19 mouse cellular contexts compared by ENCODE assay signal in genomic region chr13:25106740-25107139, GRCm38 (mm10). TPM values are rescaled to one million over a fixed set of nuclear protein-coding genes. Genes with fewer than 3 reads are reported as not detected.
DNase-seq lines count a peak whose midpoint lies in the region; ATAC-seq and TF ChIP-seq lines count a peak whose summit lies in the region.
"Had no signal": no experiment of that assay in that cellular context is flagged by ENCODE, and none has a peak within 500 bp of the region (broad histone marks: within the 10 kb centered on the region; RNA-seq: fewer than 3 reads in every experiment).

No protein-coding gene starts in this region.

- 48% methylated on average over 5 of the region's 5 CpGs for WGBS in heart, adult 2 months
- WGBS in heart, embryonic 11.5 days (ENCODE audit: insufficient replicate concordance): 53% methylated on average over 5 of the region's 5 CpGs
- 35% methylated on average over 5 of the region's 5 CpGs for WGBS in heart, embryonic 16.5 days
- 83% methylated on average over 5 of the region's 5 CpGs for WGBS in forebrain, embryonic 14.5 days

- no peak for ATAC-seq in heart, embryonic 11.5 days (replicated peaks; ENCODE audit: insufficient number of reproducible peaks, low FRiP score, low TSS enrichment)
- ATAC-seq in heart, embryonic 16.5 days (replicated peaks; ENCODE audit: extremely low read depth, insufficient read depth, low FRiP score): peak; percentile 58; the same call in 1 of the 2 replicates
- ATAC-seq in forebrain, embryonic 14.5 days: no peak
- ATAC-seq: CD4-positive, CD25-positive, alpha-beta regulatory T cell, adult 4 months; forebrain, embryonic 16.5 days; lung, postnatal 0 days had no signal

- no peak overlapping the region for H3K9ac ChIP-seq in heart, adult 2 months (ENCODE audit: low read depth, low read length)
- no peak overlapping the region for H3K9ac ChIP-seq in heart, embryonic 11.5 days (ENCODE audit: low read depth, low read length)
- H3K9ac ChIP-seq in heart, embryonic 16.5 days (ENCODE audit: low read length): no peak overlapping the region
- no peak overlapping the region for H3K9ac ChIP-seq in forebrain, embryonic 14.5 days (ENCODE audit: low read length)
- H3K9ac ChIP-seq: embryonic facial prominence, embryonic 13.5 days; hindbrain, embryonic 12.5 days had no signal

- H3K9me3 ChIP-seq in heart, embryonic 11.5 days (replicated peaks; ENCODE audit: control insufficient read depth, low read length): no peaks in the 10 kb centered on the region
- no peaks in the 10 kb centered on the region for H3K9me3 ChIP-seq in heart, embryonic 16.5 days (replicated peaks; ENCODE audit: control insufficient read depth, low read length)
- H3K9me3 ChIP-seq in forebrain, embryonic 14.5 days (replicated peaks; ENCODE audit: control insufficient read depth, low read length): no peaks in the 10 kb centered on the region
- H3K9me3 ChIP-seq: embryonic facial prominence, embryonic 13.5 days; hindbrain, embryonic 12.5 days had no signal

- no peak for TF ChIP-seq POLR2A in heart, adult 2 months (IDR thresholded peaks at IDR 0.05; ENCODE audit: insufficient read depth, low read depth, low read length)

- no peak overlapping the region for H3K4me2 ChIP-seq in heart, embryonic 11.5 days
- H3K4me2 ChIP-seq in heart, embryonic 16.5 days (ENCODE audit: low read depth, low read length): no peak overlapping the region
- H3K4me2 ChIP-seq in forebrain, embryonic 14.5 days (ENCODE audit: low read length): no peak overlapping the region
- H3K4me2 ChIP-seq: embryonic facial prominence, embryonic 13.5 days; hindbrain, embryonic 12.5 days; midbrain, embryonic 11.5 days had no signal

- no peak for TF ChIP-seq CTCF in heart, adult 2 months (IDR thresholded peaks at IDR 0.05)

- DNase-seq in heart, adult 2 months: peak in 1 of 2 experiments; percentile 23
- peak; percentile 58 to 69 for DNase-seq in kidney, adult 8-10 months
- DNase-seq in kidney, postnatal 14 days: peak; percentile 78
- no peak for DNase-seq in cerebellum, postnatal 10 days
- no peak for DNase-seq in forebrain, embryonic 14.5 days (ENCODE audit: low spot score)
- no peak for DNase-seq in retina, postnatal 1 day
- DNase-seq: adrenal gland, postnatal 25 days; cerebellum, adult 11 months; cerebellum, postnatal 14 days; right cerebral cortex, postnatal 4 days; thymus, postnatal 14 days had no signal

- H3K4me1 ChIP-seq in heart, adult 2 months (ENCODE audit: control insufficient read depth, insufficient read depth, low read length): no peaks in the 10 kb centered on the region
- H3K4me1 ChIP-seq in heart, embryonic 11.5 days (ENCODE audit: control insufficient read depth, insufficient read depth, low read length): no peaks in the 10 kb centered on the region
- peaks cover 3% of the 10 kb centered on the region; the same call in 1 of the 2 replicates for H3K4me1 ChIP-seq in heart, embryonic 16.5 days (ENCODE audit: control insufficient read depth, insufficient read depth, low read length)
- H3K4me1 ChIP-seq in forebrain, embryonic 14.5 days (ENCODE audit: control insufficient read depth, insufficient read depth, low read length): no peaks in the 10 kb centered on the region
- H3K4me1 ChIP-seq: hindbrain, embryonic 12.5 days had no signal

- H3K27me3 ChIP-seq in heart, adult 2 months (ENCODE audit: control insufficient read depth, insufficient read depth, low read length): no peaks in the 10 kb centered on the region
- H3K27me3 ChIP-seq in heart, embryonic 11.5 days (ENCODE audit: control insufficient read depth, insufficient read depth, low read length): no peaks in the 10 kb centered on the region
- H3K27me3 ChIP-seq in heart, embryonic 16.5 days (ENCODE audit: control insufficient read depth, insufficient read depth, low read length): no peaks in the 10 kb centered on the region
- H3K27me3 ChIP-seq in forebrain, embryonic 14.5 days (replicated peaks; ENCODE audit: control insufficient read depth, insufficient read depth, low read length): no peaks in the 10 kb centered on the region
- H3K27me3 ChIP-seq: embryonic facial prominence, embryonic 13.5 days; hindbrain, embryonic 12.5 days had no signal

- TF ChIP-seq EP300 in heart, adult 2 months (IDR thresholded peaks at IDR 0.05; ENCODE audit: insufficient read depth, low read depth, low read length): no peak

- H3K4me3 ChIP-seq in heart, adult 2 months: no peak overlapping the region
- H3K4me3 ChIP-seq in heart, embryonic 11.5 days (ENCODE audit: low read depth, low read length): no peak overlapping the region
- no peak overlapping the region for H3K4me3 ChIP-seq in heart, embryonic 16.5 days (ENCODE audit: low read length)
- H3K4me3 ChIP-seq in forebrain, embryonic 14.5 days (ENCODE audit: low read depth, low read length): no peak overlapping the region
- H3K4me3 ChIP-seq: embryonic facial prominence, embryonic 13.5 days; hindbrain, embryonic 12.5 days had no signal

- H3K36me3 ChIP-seq in heart, adult 2 months (ENCODE audit: control insufficient read depth, insufficient read depth, low read length): no peaks in the 10 kb centered on the region
- no peaks in the 10 kb centered on the region for H3K36me3 ChIP-seq in heart, embryonic 11.5 days (ENCODE audit: control insufficient read depth, insufficient read depth, low read length)
- no peaks in the 10 kb centered on the region for H3K36me3 ChIP-seq in heart, embryonic 16.5 days (ENCODE audit: control insufficient read depth, insufficient read depth)
- H3K36me3 ChIP-seq in forebrain, embryonic 14.5 days (ENCODE audit: control insufficient read depth, insufficient read depth, low read length): no peaks in the 10 kb centered on the region
- H3K36me3 ChIP-seq: embryonic facial prominence, embryonic 13.5 days; hindbrain, embryonic 12.5 days had no signal

- intact Hi-C loops in heart, adult 2 months (cut with DNase I): no loop called here

- H3K27ac ChIP-seq in heart, adult 2 months: peak overlapping the region; percentile 23
- no peak overlapping the region for H3K27ac ChIP-seq in heart, embryonic 11.5 days (ENCODE audit: low read depth, low read length)
- H3K27ac ChIP-seq in heart, embryonic 16.5 days (ENCODE audit: low read length): no peak overlapping the region
- H3K27ac ChIP-seq in forebrain, embryonic 14.5 days (ENCODE audit: low read depth, low read length): no peak overlapping the region
- H3K27ac ChIP-seq: embryonic facial prominence, embryonic 13.5 days; hindbrain, embryonic 12.5 days had no signal

- no peaks in the 10 kb centered on the region for H3K79me2 ChIP-seq in heart, adult 2 months (replicated peaks; ENCODE audit: control insufficient read depth, insufficient read depth, low read length)

RNA-seq across cellular contexts. Expression of gene Dcdc2a, which starts 50.9 kb away (rescaled TPM):
- total RNA-seq in heart, adult 2 months (2021): not detected
- 0.12 TPM in 1 of 2 replicates, not detected in the other for polyA plus RNA-seq in heart, adult 2 months (2012; rRNA removed)
- 0.69 and 1.2 TPM in 2 replicates for polyA plus RNA-seq in heart, embryonic 11.5 days (2014; fragmentation: Nextera tagmentation; extraction: Ambion mirVana)
- polyA plus RNA-seq in heart, embryonic 16.5 days (2015; fragmentation: Nextera tagmentation; extraction: Ambion mirVana): 1.0 TPM in 2 replicates
- 1.4 and 2.3 TPM in 2 replicates for polyA plus RNA-seq in forebrain, embryonic 14.5 days (2014; fragmentation: Nextera tagmentation; extraction: Ambion mirVana)
- polyA plus RNA-seq: CD4-positive, CD25-positive, alpha-beta regulatory T cell, adult 4 months had no signal

Comparison
In these comparisons a context has a peak if more than half of its experiments do, and no peak if none do; other contexts are left out.
1. DNase-seq: peak in kidney, adult 8-10 months (2 of 2) and kidney, postnatal 14 days (single experiment); none in cerebellum, postnatal 10 days (0 of 2), forebrain, embryonic 14.5 days (single experiment) and retina, postnatal 1 day (single experiment).